Mouse (Mus musculus) C2C12 (cell line): ENCODE data around the gene Ptpn20. TPM values are rescaled to one million over a fixed set of nuclear protein-coding genes. Genes with fewer than 3 reads are reported as not detected.
A peak's percentile ranks its signal among the peaks of the same experiment; 100 is the strongest.

Experiments
- H3K27me3 ChIP-seq: one replicate; pipeline ENCODE4 v1.6.1; 2011; ENCODE audit not compliant: control insufficient read depth, insufficient read depth, insufficient read length
- H3K36me3 ChIP-seq: one replicate; pipeline ENCODE4 v1.6.1; 2011; ENCODE audit not compliant: control insufficient read depth, insufficient read depth
- H3K4me3 ChIP-seq: one replicate; pipeline ENCODE4 v1.5.1; 2011; ENCODE audit warnings: mild to moderate bottlenecking, control low read depth; ENCODE audit not compliant: poor library complexity, insufficient read depth, severe bottlenecking
- H3K79me2 ChIP-seq: one replicate; pipeline ENCODE4 v1.6.1; 2011; ENCODE audit not compliant: control insufficient read depth, insufficient read depth
- H3K79me3 ChIP-seq: one replicate; pipeline ENCODE4 v1.6.1; 2011; ENCODE audit warnings: low read depth, control low read depth
- H3ac ChIP-seq: one replicate; pipeline ENCODE3; 2011; ENCODE audit warnings: low read depth; ENCODE audit not compliant: control insufficient read depth, insufficient read length
- CEBPB ChIP-seq: IDR thresholded peaks from one replicate; pipeline ENCODE4 v1.6.1; 2011; ENCODE audit warnings: low read depth, mild to moderate bottlenecking, control low read depth, moderate library complexity
- CTCF ChIP-seq: IDR thresholded peaks from one replicate; pipeline ENCODE4 v1.5.1; 2011; ENCODE audit not compliant: control insufficient read depth, insufficient read depth, insufficient read length
- FOSL1 ChIP-seq: IDR thresholded peaks from one replicate; pipeline ENCODE4 v1.8.0; 2011; ENCODE audit warnings: mild to moderate bottlenecking, low read length; ENCODE audit not compliant: poor library complexity, insufficient read depth, severe bottlenecking
- MAX ChIP-seq: IDR thresholded peaks from one replicate; pipeline ENCODE4 v1.6.1; 2011; ENCODE audit warnings: mild to moderate bottlenecking, control low read depth
- MYOD1 ChIP-seq: IDR thresholded peaks from one replicate; pipeline ENCODE4 v1.6.1; 2011; ENCODE audit warnings: low read depth; ENCODE audit not compliant: control insufficient read depth, insufficient read length
- MYOG ChIP-seq: IDR thresholded peaks from one replicate; pipeline ENCODE4 v1.6.1; 2011; ENCODE audit not compliant: control insufficient read depth, insufficient read length; ENCODE audit errors: extremely low read depth
- USF1 ChIP-seq: IDR thresholded peaks from one replicate; pipeline ENCODE4 v1.6.1; 2011; ENCODE audit warnings: low read depth, mild to moderate bottlenecking, control low read depth, moderate library complexity
- polyA plus RNA-seq: library from polyadenylated mRNA; unstranded; fragments of >200 nt; fragmentation: generic; extraction: Trizol; gene quantifications from one replicate; pipeline ENCODE4 v1.2.1, GENCODE M21; 2012; ENCODE audit warnings: missing spikeins

Ptpn20 gene
- polyA plus RNA-seq, 1 experiment = not detected

GRCm38 (mm10) chr14:33662080-33662479, 73.1 kb downstream of the Ptpn20 start:
- Histone ChIP-seq H3K27me3 (peaks cover 7% of the 10 kb centered on the region), H3K79me3 (no peaks in the 10 kb centered on the region), H3ac (no peak overlapping the region), H3K36me3 (no peaks in the 10 kb centered on the region), H3K79me2 (no peaks in the 10 kb centered on the region), H3K4me3 (no peak overlapping the region)
- TF ChIP-seq MYOD1 = no peak

DNA sequence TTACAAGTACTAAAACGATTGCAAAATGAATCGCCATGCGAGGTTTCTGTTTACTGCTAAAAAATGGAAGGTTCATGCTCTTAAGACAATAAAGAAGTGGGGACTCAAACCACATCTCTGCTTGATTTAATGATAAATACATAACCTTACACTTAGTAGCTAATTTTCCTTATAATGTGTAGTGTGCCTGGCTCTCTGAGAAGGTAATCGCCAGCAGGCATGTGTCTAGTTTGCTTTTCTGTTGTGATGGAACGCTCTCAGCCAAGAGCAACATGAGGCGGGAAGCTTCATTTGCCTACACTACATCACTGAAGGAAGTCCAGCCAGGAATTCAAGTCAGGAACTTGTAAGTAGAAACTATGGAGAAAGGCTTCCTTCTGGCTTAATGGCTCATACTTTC, 77.3 kb downstream of the Ptpn20 start:
- no peaks in the 10 kb centered on the region for H3K27me3 ChIP-seq
- no peaks in the 10 kb centered on the region for H3K79me3 ChIP-seq
- H3K4me3 ChIP-seq = no peak overlapping the region
- TF ChIP-seq USF1 (no peak), CTCF (no peak), MYOD1 (no peak), MAX (no peak), FOSL1 (no peak), MYOG (no peak), CEBPB (no peak)
- no peaks in the 10 kb centered on the region for H3K79me2 ChIP-seq
- no peak overlapping the region for H3ac ChIP-seq
- no peaks in the 10 kb centered on the region for H3K36me3 ChIP-seq

- no peak for TF ChIP-seq CTCF
- TF ChIP-seq FOSL1 = no peak
- no peak for TF ChIP-seq MYOD1
- no peak for TF ChIP-seq CEBPB
- no peak for TF ChIP-seq MAX
- TF ChIP-seq USF1 = no peak
- TF ChIP-seq MYOG = no peak
- Histone ChIP-seq H3K27me3 (no peaks in the 10 kb centered on the region), H3ac (no peak overlapping the region), H3K4me3 (no peak overlapping the region), H3K79me2 (no peaks in the 10 kb centered on the region), H3K79me3 (no peaks in the 10 kb centered on the region), H3K36me3 (no peaks in the 10 kb centered on the region)
Measured at GRCm38 (mm10) chr14:33669891-33670290, 80.9 kb downstream of the Ptpn20 start.

DNA sequence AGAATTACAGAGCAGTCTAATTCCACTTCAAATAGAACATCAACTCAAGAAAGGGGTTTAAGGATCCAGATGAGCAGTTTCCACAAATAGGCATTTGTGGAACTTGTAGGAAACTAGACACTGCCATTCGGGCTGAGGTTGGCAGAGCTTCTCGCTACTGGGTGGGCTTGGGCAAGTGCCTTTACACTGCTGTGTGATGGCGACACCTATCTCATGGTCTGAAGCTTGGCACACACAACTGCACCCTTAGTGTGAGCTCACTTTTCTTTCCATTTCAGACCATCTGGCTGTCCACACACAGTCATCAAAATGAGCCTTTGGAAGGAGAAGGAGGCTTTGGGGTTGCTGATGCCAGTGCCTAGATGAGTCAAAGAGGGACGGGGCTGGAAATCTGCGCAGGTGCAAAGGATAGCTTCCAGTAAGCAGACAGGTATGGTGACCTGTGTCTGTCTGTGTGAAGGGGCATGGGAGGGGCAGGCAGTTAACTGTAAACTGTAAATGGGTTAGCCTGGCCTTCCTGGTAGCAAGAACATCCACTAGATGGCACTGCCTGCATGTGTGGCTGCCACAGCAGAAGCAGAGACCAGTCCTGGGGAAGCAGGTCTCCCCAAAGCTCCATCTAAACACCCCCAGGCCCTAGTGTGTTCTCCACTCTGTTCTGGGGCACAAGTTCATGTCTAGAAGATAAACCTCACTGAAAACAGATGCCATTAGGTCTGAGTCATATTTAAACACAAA, 84.5 kb downstream of the Ptpn20 start:
- Histone ChIP-seq H3K36me3 (no peaks in the 10 kb centered on the region), H3ac (no peak overlapping the region), H3K27me3 (no peaks in the 10 kb centered on the region), H3K4me3 (no peak overlapping the region), H3K79me2 (no peaks in the 10 kb centered on the region), H3K79me3 (no peaks in the 10 kb centered on the region)
- TF ChIP-seq MYOD1 = no peak
- peak; percentile 23 for TF ChIP-seq CTCF

GRCm38 (mm10) chr14:33677996-33678395, 89.0 kb downstream of the Ptpn20 start:
- no peaks in the 10 kb centered on the region for H3K36me3 ChIP-seq
- H3ac ChIP-seq = no peak overlapping the region
- no peaks in the 10 kb centered on the region for H3K79me3 ChIP-seq
- no peak for TF ChIP-seq CEBPB
- no peak for TF ChIP-seq MYOG
- TF ChIP-seq MAX = no peak
- no peak for TF ChIP-seq FOSL1
- TF ChIP-seq MYOD1 = no peak
- no peak for TF ChIP-seq CTCF
- TF ChIP-seq USF1 = no peak
- H3K27me3 ChIP-seq = no peaks in the 10 kb centered on the region
- no peaks in the 10 kb centered on the region for H3K79me2 ChIP-seq
- no peak overlapping the region for H3K4me3 ChIP-seq

DNA sequence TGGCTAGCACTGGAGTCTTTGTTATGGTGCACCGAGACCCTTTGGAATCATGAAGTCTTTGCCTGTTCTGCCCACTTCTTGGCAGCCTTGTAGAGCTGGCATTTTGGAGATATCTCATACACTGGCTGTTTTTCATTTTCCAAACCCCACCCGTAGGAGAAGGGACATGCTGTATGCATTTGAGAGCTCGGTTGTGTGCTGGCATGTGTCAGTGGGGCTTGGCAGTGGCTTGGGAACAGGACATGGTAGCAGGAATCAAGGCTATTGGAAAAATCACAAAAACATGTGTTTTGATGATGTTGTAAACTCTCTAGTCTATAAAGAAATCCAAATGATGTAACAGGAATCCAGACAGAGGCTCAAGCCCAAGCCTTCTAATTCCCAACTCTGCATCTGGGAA, 89.7 kb downstream of the Ptpn20 start:
- H3ac ChIP-seq = no peak overlapping the region
- TF ChIP-seq MYOG (no peak), USF1 (no peak), FOSL1 (no peak), CEBPB (no peak), MYOD1 (no peak), MAX (no peak), CTCF (no peak)
- peaks cover 2% of the 10 kb centered on the region for H3K27me3 ChIP-seq
- no peak overlapping the region for H3K4me3 ChIP-seq
- H3K79me2 ChIP-seq = no peaks in the 10 kb centered on the region
- no peaks in the 10 kb centered on the region for H3K36me3 ChIP-seq
- no peaks in the 10 kb centered on the region for H3K79me3 ChIP-seq
